Mouse (Mus musculus): Measurements from ENCODE around the gene Hsd17b10.

The Hsd17b10 gene

GRCm38 (mm10) chrX:152001737-152002710 is at the start of gene Hsd17b10:
Gene Hsd17b10 (plus strand): TSS chrX:152001845.
- peak; percentile 76 for DNase-seq

- DNase-seq: no peak
Measured at GRCm38 (mm10) chrX:151999006-151999710, 2.5 kb upstream of the Hsd17b10 start.

GRCm38 (mm10) chrX:152001182-152001684 is 412 bp upstream of the Hsd17b10 start:
- no peak for DNase-seq

GRCm38 (mm10) chrX:152002865-152003264 is 1.2 kb downstream of the Hsd17b10 start:
- no peak for DNase-seq

DNA sequence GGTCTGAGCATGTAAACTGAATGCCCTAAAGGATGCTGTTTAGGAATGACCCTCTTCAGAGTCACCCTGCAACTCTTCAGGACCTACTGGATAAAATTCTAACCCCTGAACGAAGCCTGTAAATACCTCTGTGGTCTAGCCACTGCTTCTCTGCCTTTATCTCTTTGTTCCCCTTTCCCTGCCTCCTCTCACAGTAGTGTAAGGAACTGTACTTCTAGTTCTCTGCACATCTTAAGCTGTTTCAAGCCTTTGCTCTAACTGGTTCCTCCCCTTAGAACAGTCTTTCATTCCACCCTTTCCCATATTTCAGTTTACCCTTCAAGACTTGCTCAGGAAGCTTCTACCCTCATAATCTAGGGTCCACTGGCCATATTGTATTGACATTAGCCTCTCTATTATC is 6.2 kb downstream of the Hsd17b10 start:
- DNase-seq: no peak

DNA sequence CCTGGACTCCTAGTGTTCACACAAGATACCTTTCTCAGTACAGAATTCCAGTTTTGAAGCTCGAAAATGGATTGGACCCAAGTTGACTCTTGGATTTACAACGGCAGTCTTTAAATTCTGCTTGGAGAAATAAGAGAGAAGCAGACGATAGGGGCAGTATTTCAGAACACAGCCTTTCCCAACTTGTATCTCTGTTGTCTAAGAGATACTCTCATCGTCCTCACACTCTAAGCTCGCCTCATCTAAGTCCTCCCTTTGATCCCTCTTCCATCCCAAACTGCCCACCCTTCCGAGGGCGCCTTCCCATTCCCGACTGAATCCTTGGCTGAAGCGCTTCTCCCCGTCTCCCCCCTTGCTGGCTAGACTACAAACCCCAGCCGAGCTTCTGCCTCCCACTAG is 14.1 kb downstream of the Hsd17b10 start:
- no peak for DNase-seq

- peak; percentile 92 for DNase-seq
Measured at GRCm38 (mm10) chrX:152016151-152017145, 14.8 kb downstream of the Hsd17b10 start, which contains the start of the genes Ribc1 and Smc1a. Gene Ribc1 (minus strand): TSS chrX:152016295. Gene Smc1a (plus strand): TSS chrX:152016428.

DNA sequence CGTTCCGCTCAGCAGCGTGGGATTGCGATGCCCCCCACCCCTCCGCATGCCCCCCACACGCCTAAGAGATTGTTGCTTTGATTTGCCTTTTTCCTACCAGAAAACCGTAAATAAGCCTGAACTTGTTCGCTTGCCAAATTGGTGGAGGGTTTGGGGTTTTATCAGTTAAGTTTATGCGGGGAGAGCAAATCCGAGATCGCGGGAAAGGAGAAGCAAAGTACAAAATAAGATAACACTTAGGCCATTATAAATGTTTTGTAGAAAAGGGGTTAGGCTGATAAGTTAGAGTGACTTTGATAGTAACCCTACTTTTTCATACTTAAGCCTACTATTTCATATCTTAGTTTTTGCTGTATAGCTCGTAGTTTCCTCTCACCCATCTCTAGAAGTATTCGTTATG is 15.5 kb downstream of the Hsd17b10 start:
- DNase-seq: no peak

- DNase-seq: no peak
Measured at GRCm38 (mm10) chrX:152019294-152019693, 17.6 kb downstream of the Hsd17b10 start.

- DNase-seq: no peak
Measured at GRCm38 (mm10) chrX:152039865-152040264, 38.2 kb downstream of the Hsd17b10 start.

DNA sequence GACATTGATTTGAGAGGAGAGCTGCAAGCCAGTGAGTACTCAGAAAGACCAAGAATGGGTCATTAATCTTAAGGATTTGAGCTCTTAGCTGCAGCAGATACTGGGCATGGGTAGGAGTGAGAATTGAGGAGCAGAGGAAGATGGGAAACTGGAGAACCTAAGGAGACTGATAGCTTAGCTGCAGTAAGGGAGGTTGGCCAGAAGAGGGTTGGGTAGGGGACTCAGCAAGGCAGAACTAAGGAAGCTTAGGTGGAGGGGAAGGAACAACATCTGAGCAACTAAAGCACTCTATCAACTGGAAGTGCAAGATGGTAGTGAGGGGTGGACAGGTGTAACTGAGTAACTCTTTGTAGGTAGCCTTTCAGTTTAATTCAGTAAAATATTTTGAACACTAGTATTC is 45.6 kb downstream of the Hsd17b10 start:
- no peak for DNase-seq

- no peak for DNase-seq
Measured at GRCm38 (mm10) chrX:152052546-152052945, 50.9 kb downstream of the Hsd17b10 start.

Measured in cerebellum, adult 9-10 months (tissue).